Mouse (Mus musculus): ENCODE measurements around the gene Tmem135.
"Not testable (repeated sequence)": the region's sequence is repeated elsewhere in the genome, so short reads cannot be mapped to it uniquely, and the experiment has no call there.

Gene Tmem135

DNA sequence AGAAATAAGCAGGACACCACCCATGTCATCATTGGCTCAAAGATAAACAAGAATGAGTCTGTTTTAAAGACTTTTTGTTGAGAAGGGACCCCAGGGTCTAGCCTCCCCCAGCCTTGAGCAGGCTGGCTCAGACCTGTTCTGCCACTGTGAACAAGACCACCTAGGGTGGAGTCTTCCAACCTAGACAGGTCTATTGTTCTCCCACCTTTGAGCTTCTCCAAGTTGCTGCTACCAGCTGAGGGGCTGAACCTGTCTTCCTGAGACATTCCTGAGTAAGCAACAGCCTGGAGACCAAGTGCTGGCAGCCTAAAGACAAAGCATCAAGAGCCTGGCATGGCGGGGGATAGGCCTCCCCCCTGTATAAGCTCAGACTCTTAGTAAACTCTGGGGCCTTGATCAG lies 86.9 kb downstream of the Tmem135 start:
- not testable (repeated sequence) for DNase-seq

DNA sequence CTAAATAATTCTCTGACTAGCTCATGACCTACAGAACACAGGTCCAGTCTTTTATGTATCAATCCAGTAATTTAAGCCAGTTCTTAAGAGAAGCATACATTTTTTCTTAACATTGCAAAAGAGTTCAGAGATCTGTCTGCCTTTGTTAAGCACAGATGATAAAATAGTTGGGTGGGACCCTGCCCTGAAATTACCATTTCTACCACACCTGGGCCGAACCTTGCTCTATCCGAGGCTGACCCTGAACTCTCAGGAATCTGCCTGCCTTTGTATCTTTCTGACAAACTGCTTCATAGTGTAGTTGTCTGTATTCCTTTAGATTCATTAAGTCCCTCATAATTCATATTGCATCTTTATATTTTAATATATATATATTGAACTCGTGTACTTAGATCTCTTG lies 87.9 kb downstream of the Tmem135 start:
- no peak for DNase-seq

DNA sequence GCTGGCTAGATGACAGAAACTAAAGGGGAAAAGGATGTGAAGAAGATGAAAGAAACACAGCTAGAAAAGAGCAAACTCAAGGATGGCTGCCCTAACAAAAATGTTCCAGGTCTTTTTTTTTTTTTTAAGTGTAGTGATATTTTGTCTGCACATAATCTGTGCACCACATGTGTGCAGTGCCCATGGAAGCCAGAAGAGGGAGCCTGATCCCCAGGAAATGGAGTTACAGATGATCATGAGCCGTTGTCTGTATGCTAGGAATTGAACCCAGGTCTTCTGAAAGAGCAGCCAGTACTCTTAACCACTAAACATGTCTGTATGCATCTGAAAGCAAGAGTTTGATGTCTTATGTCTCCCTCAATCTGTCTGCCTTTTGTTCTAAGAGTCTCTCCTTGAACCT lies 92.5 kb downstream of the Tmem135 start:
- DNase-seq, result no peak

DNA sequence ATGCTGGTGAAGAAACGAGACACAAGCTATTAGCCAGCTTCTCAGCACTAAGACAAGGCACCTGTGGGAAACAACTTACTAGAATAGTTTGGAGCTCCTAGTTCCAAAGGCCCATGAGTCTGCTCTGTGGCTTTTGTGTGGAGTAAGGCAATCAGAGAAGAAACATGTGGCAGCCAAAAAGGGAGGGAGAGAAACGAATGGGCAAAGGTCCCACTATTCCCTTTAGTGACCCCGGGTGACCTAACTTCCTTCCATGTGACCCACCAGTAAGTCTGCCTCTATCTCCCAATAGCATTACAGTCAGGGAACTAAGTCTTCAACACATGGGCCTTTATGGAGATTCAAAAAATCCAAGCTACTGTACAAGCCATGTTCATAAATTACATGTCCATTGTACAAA lies 95.1 kb downstream of the Tmem135 start:
- no peak for DNase-seq

DNA sequence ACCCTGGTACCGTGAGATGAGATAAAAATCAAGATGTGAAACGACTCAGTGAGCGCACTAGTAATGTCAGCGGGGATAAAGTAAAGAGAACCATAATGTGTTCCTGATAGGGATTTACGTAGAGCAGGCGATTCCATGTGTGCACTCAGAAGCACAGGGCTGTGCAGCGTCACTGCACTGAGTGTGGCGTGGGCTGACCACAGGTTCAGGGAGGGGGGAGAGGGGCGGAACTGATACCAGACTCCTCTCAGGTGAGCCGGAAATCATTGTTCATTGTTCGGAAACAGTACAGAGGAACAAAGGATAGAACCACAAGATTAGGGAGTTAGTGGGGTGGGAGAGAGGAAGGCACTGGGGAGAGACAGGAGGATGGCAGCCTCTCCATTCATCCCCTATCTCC lies 95.8 kb downstream of the Tmem135 start:
- DNase-seq, result no peak

DNA sequence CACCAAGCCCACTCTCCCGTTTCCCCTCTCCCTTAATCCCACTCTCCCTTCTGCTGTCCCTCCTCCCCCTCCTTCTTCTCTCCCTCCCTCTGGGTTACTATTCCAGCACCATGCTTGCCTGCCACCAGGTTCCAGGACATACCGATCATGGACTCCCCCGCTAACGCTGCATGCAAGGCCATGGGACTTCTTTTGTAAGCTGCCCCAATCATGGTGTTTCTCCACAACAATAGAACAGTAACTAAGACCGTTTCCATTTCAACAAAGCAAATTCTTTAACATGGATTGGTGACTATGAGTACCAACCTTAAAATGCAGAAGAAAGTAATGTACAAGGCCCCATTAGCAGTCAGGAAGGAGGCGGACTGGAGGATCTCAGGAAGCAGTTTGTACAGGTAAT lies 97.2 kb downstream of the Tmem135 start:
- DNase-seq, result no peak

DNA sequence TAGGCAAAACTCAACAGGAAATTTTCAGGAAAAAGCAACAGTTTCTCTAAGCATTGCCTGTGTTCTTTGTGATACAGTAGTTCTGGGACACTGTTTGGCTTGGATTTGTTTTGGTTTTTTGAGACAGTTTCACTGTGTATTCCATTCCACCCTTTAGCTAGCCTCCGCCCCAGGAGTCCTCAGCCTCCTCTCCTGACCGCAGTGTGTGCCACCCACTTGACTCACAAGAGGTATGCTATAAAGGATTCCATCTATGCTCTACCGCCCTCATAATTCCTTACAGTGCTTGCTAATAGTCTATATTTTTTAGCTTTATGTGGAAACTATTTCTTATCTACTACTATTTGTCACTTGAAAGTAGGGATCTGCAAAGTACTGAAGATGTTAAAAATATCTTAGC lies 99.1 kb downstream of the Tmem135 start:
- DNase-seq, result no peak

DNA sequence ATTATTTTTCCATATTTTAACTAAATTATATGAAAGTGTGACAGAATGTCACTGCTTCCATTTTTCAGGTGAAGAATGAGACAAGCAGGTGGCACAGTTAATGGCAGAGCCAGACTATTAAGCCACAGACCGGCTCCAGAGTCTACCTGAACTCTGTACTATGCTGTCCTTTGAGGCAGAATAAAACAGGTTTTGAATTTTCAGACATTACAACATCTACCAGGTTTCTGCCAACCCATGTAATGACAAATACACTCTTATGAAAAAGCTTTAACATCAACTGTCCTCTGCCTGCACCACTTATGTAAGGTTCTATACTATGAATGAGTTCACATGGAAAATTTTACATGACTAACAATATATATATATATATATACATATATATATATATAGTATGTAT lies 100.3 kb downstream of the Tmem135 start:
- DNase-seq, result no peak

DNA sequence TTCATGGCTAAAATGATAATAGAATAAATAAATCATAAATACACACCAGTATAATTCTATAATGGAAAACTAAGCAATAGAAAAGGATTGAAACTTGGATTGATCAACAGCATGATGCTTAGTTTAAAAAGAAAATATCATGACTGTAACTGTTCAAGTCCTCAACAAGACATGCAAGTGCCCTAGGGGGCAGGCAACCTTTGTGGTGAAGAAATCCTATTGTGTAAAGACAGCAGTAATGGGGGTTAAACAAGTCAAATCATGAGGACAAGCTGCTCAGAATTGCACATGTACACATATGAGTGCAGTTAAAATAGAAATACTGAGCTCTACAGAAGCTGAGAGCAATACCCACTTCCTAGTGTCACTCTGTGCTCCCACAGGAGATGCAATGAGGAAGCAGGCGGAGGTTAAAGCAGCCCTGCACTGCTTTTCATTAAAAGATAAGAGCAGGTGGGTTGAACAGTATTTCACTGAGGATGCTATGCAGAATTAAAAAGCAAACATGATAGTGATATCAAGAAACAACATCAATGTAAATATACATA lies 105.0 kb downstream of the Tmem135 start:
- no peak for DNase-seq

DNA sequence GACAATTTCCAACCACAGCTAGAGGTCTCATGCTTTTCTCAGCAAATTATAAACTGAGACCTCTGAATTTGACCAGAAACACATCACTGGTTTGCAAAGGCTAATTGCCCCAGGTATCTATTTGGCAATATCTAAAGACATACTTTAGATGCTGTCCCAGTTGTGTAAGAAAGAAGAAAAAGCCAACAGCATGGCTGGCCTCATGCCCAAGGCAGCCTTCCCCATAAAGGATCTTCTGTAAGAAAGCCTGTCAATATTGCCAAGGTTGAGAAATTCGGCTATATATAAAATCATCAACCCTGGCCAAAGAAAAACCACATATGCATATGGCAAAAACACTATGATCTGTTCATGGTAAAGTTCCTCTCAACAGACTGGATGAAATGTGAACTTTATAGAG lies 107.1 kb downstream of the Tmem135 start:
- no peak for DNase-seq

DNA sequence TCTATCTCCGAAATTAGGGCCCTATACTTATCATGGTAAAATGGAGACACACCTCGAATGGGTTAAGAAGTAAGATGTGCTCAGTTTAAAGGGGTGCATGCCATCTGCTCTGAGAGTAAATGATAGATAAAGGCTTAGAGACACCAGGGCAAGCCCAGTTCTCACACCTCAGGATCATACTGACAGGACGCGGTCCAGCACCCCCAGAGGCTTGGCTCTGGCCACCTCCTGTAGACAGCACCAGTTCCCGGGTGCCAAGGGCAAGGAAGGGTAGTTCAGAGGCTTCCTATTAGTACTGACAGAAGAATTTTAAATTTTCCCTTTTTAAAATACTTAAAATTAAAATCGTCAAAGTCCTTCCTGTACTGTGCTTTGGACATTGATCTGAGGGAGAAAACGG lies 121.4 kb downstream of the Tmem135 start:
- no peak for DNase-seq

DNA sequence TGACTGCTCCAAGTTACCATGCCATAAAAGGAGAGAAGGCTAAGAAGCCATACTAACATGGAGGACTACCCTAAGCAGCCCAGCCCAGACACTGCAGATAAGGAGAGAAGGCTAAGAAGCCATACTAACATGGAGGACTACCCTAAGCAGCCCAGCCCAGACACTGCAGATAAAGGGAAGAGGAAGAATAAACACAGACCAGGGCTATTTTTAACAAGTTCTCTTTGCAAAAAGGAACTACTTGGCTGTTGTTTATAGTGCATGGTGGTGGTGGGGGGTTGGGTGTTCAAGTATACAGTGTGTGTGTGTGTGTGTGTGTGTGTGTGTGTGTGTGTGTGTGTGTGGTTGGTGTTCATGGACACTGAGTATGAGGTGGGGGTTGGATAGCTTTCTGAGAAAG lies 133.6 kb downstream of the Tmem135 start:
- not testable (repeated sequence) for DNase-seq

DNA sequence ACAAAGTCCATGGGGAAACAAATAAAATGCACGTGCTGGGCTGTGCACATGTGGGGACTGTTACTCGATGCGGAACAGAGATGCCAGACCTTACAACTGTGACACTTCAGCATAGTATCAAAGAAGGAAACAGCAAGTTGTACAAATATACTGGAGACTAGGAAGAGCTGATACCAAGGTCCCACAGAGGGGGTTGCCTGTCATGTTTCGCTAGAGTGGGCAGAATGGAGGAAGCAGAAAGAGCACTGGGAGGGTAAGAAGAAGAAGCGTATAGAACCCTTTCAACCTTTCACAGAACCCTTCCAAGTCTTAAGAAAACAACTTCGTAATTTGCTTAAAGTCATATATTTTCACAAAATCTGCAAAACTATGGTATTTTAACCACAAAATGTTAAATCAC lies 134.2 kb downstream of the Tmem135 start:
- DNase-seq, result no peak

DNA sequence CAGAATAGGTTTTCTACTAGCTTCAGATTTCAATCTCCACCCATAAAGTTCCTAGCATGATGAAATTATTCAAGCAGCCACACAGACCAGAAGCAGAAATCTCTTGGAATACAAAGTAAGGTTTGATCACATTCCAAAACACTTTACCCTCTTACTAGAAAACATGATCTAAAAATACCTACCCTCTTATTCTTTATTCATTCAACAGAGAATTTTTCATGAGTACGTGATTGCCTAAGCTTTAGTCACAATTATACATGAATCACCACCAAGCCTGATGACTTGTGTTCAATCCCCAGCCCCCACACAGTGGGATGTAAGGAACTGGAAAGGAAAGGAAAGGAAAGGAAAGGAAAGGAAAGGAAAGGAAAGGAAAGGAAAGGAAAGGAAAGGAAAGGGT lies 136.5 kb downstream of the Tmem135 start:
- no peak for DNase-seq

DNA sequence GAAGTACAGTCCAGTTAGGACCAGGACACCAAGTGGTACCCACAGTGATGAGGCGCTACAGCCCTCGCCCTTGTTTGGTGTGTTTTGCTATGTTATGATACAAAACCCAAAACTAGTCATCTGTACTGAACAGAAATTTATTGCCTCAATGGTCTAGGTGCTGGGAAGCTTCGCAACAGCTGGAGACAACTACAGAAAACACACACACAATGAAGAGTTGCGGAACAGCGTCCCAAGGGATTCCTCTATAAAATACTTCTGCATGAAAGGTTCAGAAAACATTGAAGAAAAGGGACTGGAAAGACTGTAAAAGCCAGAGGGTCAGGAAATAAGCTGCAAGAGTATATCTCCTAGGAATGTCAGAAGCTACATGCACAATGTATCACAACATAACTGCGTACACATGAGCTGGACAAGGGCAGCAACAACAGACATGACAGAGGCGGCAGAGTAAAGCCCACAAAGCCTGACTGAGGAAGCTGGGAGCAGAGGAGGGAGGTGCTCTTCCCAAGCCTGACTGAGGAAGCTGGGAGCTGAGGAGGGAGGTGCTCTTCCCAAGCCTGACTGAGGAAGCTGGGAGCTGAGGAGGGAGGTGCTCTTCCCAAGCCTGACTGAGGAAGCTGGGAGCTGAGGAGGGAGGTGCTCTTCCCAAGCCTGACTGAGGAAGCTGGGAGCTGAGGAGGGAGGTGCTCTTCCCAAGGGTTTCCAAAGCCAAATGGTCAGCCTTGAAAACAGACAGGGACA lies 137.8 kb downstream of the Tmem135 start:
- no peak for DNase-seq

DNA sequence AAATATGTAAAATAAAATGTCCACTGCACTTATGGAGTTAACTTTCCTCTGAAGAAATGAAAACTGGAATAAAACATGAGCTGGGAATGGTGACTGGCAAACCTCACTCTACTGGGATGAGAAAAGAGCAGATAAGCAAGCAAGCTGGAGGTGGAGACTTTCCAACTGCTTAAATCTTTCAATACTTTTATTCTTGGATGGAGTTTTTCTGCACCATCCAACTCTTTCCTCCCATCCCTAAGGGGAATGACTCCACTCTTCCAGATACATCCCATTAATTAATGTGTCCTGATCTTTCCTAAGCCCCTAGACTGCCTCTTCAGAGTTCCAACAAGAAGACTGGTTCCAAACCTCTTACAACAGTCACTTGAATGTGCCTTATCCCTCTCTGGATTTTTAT lies 143.1 kb downstream of the Tmem135 start:
- no peak for DNase-seq

DNA sequence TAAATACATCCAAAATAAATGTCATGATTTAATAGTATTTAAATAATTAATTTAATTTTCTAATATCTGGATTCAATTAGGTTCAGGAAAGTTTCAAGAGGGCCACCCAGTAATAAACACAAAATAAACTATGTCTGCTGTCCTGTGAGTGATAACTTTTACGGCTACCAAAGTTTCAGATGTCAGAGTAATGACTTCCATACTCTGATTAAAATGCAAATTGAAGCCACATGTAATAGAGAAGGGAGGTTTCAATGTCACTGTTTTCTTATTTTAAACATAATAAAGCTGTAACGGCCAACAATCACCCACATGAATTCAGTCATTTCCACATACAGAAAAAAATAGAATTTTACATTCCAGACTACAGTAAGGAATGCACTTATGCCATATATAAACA lies 145.2 kb downstream of the Tmem135 start:
- DNase-seq, result no peak

DNA sequence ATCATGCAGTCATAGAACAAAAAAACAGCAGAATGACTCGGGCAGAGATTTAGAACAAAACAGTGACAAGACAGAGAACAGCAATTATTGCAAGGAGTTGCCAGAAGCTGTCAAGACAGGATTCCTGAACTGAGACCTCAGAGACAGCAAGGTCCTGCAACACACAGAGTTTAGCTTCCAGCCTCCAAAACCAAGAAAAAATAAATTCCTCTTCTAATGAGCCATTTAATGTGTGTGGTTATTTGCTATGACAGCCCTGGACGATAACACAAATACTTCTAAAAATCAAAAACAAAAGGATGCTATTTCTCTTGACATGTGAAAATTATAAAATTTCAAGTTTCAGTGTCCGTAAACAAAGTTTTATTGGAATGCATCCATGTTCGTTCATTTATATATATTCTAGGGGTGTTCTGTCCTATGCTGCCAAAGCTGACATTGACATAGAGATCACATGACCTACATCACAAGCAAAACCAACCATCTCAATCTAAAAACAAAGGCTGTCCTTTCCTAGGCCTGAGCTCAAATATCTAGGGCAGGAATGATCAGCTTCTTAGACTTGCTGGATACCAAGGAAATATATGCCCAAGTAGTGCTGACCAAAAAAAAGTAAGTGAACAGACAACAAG lies 146.0 kb downstream of the Tmem135 start:
- DNase-seq, result no peak

DNA sequence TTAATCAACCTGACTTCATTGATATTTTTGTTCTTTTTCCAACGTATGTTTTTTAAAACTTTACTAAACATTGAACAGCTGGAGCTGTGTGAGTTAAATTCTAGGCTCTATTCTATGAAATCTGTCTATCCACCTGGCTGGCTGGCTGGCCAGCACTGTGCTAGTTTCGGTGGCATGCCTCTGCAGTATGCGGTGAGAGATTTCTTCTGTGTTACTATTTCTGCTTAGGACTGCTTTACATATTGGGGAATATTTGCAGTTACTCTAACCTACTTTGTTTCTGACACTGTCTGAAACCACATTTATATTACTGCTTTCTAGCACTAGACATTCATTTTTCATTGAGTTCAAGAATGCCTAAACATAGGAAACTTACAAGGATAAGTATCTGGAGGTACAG lies 150.2 kb downstream of the Tmem135 start:
- no peak for DNase-seq

DNA sequence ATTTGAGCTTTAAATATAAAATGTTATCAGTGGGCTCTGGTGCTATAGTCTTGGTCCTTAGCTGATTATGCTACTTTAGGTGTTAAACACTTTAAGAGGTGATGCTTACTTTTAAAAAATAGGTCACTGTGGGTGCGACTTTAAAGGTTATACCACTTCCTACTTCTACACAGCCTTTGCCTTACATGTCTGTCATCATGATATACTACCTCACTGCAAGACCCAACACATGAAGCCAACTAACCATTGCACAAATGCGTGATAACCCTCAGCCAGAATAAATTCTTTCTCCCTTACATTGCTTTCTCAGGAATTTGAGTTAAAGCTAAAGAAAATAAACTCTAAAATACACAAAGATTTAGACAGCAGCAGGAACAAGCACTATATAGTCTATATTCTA lies 150.7 kb downstream of the Tmem135 start:
- no peak for DNase-seq

DNA sequence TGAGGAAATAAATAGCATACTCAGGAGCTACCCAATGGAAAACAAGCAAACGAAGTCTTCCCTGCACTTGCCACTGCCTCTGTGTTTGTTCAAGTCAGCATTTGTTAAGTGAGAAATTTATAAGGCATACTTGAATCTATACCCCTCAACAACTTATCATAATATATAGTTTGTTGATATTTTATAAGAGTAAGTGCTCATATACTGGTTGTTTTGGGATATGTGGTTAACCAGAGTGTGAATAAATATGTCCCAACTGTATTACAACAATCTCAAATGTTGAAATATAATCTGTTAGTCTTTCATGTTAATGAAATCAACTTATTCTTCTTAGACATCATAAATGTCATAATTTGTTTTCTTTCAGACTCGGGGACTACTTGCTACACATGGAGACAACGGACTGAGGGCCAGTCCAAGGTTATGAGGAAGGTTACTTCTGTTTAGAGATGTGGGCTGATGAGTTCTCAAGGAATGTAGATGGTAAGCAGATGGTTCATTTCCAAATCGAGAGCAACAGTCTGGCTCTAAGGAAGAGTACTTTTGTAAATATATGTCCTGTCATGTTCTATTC lies 152.1 kb downstream of the Tmem135 start:
- DNase-seq, result no peak

DNA sequence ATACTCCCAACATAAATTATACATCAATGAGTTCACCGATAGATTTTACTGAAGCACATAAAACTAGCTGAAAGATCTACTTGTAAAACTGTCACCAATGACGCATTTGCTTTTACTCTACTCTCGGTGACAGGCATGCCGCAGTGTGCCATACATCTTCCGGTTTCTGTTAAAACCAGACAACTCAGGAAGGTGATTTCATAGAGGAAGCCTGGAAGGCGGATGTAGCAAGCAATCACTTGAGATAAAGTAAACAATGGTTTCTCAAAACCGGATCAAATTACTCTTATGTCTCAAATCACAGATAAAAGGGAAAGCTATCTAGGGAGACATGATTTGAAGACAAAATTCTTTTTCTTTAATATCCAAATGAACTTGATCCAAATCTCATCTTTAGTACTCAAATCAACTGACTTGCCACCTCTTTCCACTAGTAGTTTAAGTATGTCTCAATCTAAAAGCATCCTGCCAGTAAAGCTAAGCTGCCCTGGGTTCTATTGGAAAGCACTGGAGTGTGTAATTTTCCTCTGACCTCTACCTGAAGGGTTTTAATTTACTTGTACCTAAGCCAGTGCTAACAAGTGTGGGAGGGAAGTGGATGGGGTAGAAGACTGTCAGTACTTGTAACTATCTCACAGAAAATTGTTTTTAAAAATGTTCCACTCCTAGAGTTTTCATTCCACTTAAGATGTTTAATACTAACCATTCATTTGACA lies 155.7 kb downstream of the Tmem135 start:
- peak; percentile 44 to 48 for DNase-seq

DNA sequence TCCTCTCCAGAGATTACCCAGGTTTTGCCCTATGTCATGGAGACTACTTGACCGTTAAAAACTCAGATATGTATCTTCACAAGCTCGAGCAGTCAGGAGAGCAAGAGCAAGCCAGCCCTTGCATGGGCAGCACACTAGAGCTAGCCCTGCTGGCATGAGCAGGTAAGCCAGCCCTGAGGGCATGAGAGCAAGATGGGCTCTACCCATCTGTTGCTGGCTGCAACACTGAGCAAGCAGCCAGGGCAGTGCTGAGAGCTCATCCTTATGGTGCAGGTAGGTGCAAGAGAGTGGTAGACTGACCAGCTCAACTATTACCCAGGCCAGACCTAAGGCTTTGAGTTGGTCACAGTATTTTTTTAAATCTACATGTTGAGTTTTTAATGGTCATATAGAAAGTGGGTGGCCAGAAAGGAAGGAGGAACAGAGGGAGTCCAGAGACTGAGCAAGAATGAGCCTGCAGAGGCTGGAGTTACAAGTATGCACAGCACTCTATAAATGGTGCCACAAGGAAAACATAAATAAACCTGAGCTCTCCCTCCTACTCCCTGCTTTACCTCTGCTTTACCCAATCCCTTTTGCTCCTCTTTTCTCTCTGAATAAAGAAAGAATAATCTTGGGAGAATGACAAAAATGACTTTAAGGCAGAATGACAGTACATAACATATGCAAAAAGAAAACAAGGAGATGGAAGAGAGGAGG lies 156.9 kb downstream of the Tmem135 start:
- no peak for DNase-seq
